Mouse (Mus musculus) hindbrain, embryonic 14.5 days (tissue): ENCODE measurements at regions not wholly inside any gene's neighbourhood (a gene's known extent, or its start where the extent isn't known, plus 50 kb on each side); places are given as distances from the start of the nearest gene placed in this dataset.

Experiments used
- ATAC-seq: fragments of 200-750 bp; cut with Nextera tagmentation; 2 replicates; pipeline ENCODE4 v1.8.0; 2017; ENCODE audit warnings: moderate number of reproducible peaks, mild to moderate bottlenecking, moderate TSS enrichment, moderate library complexity; ENCODE audit not compliant: low FRiP score
- DNase-seq: peaks from one replicate; pipeline ENCODE4 v3.0.0-alpha.2; 2015; ENCODE audit warnings: low spot score
- H3K27ac ChIP-seq: fragments of 300-500 bp; sonication (generic); 2 replicates; pipeline ENCODE4 v1.5.1; 2014; ENCODE audit warnings: mild to moderate bottlenecking, moderate library complexity
- H3K27me3 ChIP-seq: fragments of 300-500 bp; sonication (generic); 2 replicates; pipeline ENCODE4 v1.6.1; 2014; ENCODE audit warnings: mild to moderate bottlenecking, low read length, mixed read lengths; ENCODE audit not compliant: control insufficient read depth, insufficient read depth
- H3K36me3 ChIP-seq: fragments of 300-500 bp; sonication (generic); replicated peaks from 2 replicates; pipeline ENCODE4 v1.6.1; 2014; ENCODE audit not compliant: control insufficient read depth, insufficient read depth
- H3K4me1 ChIP-seq: fragments of 300-500 bp; sonication (generic); replicated peaks from 2 replicates; pipeline ENCODE4 v1.6.1; 2014; ENCODE audit warnings: antibody characterized with exemption, low read length, mixed read lengths; ENCODE audit not compliant: control insufficient read depth, insufficient read depth
- H3K4me2 ChIP-seq: fragments of 300-500 bp; sonication (generic); replicated peaks from 2 replicates; pipeline ENCODE4 v1.6.1; 2014; ENCODE audit warnings: mild to moderate bottlenecking, moderate library complexity
- H3K4me3 ChIP-seq: fragments of 300-500 bp; sonication (generic); replicated peaks from 2 replicates; pipeline ENCODE4 v1.5.1; 2014; ENCODE audit warnings: mild to moderate bottlenecking, low read length
- H3K9ac ChIP-seq: fragments of 300-500 bp; sonication (generic); 2 replicates; pipeline ENCODE4 v1.6.1; 2014
- H3K9me3 ChIP-seq: fragments of 300-500 bp; sonication (generic); 2 replicates; pipeline ENCODE4 v1.6.1; 2016; ENCODE audit warnings: low read length; ENCODE audit not compliant: control insufficient read depth
- WGBS: fragments of 180-500 bp; shearing (Covaris S2); extraction: QIAGEN DNeasy Blood & Tissue Kit; methylation state at CpG from one replicate; pipeline ENCODE4 v1.1.7; 2014; 5-methylcytosine and 5-hydroxymethylcytosine counted together

DNA sequence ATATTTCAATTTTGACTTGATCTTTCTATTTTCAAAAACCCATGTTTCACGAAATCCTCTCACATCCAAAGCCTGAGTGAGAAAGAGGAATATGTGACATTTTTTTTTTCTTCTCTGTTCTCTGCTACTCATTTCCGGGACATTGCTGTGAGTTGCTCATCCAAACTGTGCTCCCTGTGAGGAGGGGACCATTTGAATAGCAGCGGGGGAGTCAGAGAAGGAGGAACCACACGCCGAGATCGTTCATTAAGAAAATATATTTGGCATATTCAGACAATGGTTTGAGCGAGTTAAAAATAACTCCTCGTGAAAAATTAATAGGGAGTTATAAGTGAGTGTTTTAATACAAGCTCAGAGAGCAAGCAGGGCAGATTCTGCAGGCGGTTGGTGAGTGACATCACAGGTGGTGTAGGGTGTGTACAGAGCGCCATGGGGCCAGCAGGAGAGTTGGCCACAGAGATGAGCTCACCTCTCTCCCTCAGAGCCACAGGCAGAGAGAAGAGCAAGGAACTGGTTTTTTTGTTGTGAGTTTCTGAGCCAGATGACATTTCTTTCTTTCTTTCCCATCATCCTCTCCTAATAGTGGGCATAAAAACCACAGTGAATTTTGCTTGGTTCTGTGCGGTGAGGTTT, 54.4 kb upstream of the Calcoco1 start:
- WGBS: 39% methylated on average over 11 of the region's 11 CpGs
- H3K27ac ChIP-seq: peak overlapping the region; percentile 52
- DNase-seq (no peak), ATAC-seq (no peak)
- 0 out of 2 replicates have a peak, but pooled peaks cover 6% of the 10 kb centered on the region for H3K4me1 ChIP-seq
- H3K9me3 ChIP-seq: no peaks in the 10 kb centered on the region
- no peak overlapping the region for H3K9ac ChIP-seq
- no peak overlapping the region for H3K4me3 ChIP-seq
- H3K36me3 ChIP-seq: no peaks in the 10 kb centered on the region
- H3K27me3 ChIP-seq: no peaks in the 10 kb centered on the region
- H3K4me2 ChIP-seq: 0 out of 2 replicates have a peak overlapping the region, but pooled peaks have one; percentile 12

DNA sequence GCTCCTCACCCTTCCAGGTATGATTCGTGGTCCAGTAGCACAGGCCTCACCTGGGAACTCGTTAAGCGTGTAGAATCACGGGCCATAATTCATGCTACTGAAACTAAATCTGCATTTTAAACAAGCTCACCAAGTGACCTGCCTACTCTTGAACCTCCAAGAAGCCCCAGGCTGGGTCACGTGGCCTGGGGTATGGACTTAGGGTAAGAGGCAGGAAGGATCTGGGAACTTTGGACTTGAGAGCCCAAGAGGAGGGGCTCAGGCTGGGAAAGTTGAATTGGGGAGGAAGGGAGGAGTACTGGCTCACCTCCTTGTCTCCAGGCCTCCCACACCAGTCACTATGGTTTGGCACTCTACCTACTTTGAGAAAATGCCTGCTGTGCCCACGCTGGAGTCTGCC, 58.6 kb upstream of the Calcoco1 start:
- Histone ChIP-seq H3K9me3 (no peaks in the 10 kb centered on the region), H3K27me3 (no peaks in the 10 kb centered on the region), H3K27ac (no peak overlapping the region), H3K9ac (no peak overlapping the region), H3K4me1 (peaks cover 21% of the 10 kb centered on the region), H3K4me3 (no peak overlapping the region), H3K4me2 (no peak overlapping the region), H3K36me3 (no peaks in the 10 kb centered on the region)
- DNase-seq: no peak
- 78% methylated on average over 6 of the region's 6 CpGs for WGBS
- no peak for ATAC-seq

DNA sequence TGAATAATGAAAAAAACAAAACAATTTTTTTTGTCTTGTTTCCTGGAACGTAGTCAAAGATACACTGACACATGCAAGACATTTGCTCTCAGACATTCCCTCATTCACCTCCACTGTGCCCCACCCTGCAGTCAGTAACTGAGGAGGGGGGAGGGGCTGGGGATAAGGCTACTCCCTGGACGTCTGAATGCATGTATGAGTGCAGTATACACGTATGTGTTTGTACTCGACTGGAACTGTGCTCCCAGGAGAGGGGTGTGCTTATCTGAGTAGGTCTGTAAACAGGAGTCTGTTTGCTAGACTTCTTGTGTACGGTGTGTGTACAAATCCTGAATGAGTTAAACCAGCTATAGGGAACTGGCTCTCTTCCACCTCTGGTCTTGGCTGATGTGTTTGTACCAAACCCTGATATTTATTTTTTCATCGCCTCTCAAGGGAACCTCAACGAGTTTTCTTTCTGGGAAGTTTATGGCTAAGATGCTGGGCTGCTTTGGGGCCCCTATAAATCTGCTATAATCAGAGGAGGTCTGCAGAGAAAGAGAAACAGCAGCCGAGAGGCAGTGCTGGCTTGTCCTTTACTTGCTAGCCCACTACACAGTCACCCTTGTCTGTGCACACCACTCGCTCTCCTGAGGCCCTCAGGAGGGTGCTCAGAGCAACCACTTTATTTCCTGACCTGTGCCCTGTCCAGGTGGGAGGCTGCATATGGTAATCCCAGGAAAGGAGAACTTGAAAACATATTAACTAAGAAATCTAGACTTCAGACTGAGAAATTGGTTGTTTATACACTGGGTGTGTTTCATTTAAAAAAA, 61.2 kb upstream of the Calcoco1 start:
- Histone ChIP-seq H3K9ac (no peak overlapping the region), H3K4me3 (no peak overlapping the region), H3K27ac (no peak overlapping the region), H3K4me1 (peaks cover 19% of the 10 kb centered on the region), H3K9me3 (no peaks in the 10 kb centered on the region), H3K36me3 (no peaks in the 10 kb centered on the region), H3K4me2 (no peak overlapping the region), H3K27me3 (no peaks in the 10 kb centered on the region)
- no peak for ATAC-seq
- 58% methylated on average over 9 of the region's 9 CpGs for WGBS
- DNase-seq: no peak

DNA sequence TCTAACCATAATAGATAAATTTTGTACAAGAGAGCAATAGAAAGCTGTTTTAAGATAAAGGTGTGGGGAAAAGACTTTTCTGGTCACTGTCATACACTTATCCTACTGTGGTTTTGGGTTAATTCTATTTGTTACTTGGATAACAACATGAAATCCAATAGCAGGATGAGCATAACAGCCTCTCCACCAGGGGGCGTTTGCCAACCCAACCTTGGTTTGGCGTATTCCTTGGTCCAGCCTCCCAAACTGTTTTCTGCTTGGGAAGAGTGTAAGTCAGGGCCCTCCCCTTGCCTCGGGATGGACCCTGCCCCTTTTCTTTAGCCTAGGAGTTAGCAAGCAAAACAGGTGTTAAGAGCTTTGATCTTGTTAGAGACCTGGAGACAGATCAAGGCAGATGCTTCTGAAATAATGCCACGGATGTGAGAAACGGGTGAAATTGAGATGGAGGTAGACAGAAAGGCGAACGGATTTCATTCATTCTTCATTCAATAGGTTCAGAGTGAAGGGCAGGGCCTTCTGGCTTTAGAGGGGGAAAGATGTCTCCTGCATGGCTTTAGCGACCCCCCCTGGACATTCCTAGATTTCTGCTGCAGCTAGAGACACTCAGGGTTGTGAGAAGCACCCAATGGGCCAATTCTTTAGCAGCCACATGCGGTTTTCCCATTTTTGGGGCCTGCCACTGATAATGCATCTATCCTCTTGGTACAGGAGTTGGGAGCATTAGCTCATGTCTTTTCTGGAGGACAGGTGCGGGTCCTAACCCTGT, 63.3 kb upstream of the Calcoco1 start:
- peaks cover 38% of the 10 kb centered on the region for H3K4me1 ChIP-seq
- no peaks in the 10 kb centered on the region for H3K9me3 ChIP-seq
- DNase-seq: peak; percentile 52
- H3K27ac ChIP-seq: no peak overlapping the region
- no peak overlapping the region for H3K4me2 ChIP-seq
- H3K4me3 ChIP-seq: no peak overlapping the region
- WGBS: 39% methylated on average over 10 of the region's 10 CpGs
- no peak for ATAC-seq
- no peaks in the 10 kb centered on the region for H3K27me3 ChIP-seq
- no peak overlapping the region for H3K9ac ChIP-seq
- H3K36me3 ChIP-seq: no peaks in the 10 kb centered on the region

DNA sequence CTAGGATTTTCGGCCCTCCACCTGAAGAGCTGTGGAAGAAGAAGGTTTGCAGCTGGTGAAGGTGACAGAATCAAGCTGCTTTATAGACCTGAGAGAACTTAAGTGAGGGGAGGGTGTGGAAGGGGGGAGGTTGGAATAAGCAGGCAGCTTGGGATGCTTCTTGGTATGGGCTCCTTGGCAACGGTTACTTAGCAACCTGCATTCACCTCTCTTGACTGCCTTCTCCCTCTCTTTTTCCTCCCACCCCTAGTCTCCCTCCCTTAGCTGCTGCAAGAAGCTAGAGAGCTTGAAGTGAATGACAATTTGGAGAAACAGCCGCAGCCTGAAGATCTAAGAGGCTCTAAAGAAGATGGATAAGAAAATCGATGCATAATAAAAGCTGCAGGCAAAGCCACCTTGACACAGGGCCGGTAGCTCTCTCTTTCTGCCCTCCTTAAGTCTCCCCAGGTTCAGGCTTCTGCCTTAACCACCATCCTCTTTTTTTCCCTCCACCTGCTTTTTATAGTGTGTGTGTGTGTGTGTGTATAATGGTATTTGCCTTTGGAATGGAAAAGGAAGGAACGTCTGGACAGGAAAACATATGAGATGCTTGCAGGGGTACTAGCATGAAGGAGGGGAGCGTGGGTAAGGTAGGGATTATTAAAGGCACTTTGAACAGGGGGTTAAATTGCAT, 67.0 kb upstream of the Calcoco1 start:
- Histone ChIP-seq H3K36me3 (no peaks in the 10 kb centered on the region), H3K27ac (peak overlapping the region; percentile 95), H3K9me3 (no peaks in the 10 kb centered on the region), H3K9ac (peak overlapping the region; percentile 54), H3K4me1 (peaks cover 44% of the 10 kb centered on the region), H3K4me3 (peak overlapping the region; percentile 3; the same call in 1 of the 2 replicates), H3K27me3 (no peaks in the 10 kb centered on the region), H3K4me2 (peak overlapping the region; percentile 42)
- WGBS: 16% methylated on average over 7 of the region's 7 CpGs
- DNase-seq (peak; percentile 85), ATAC-seq (peak; percentile 97)

DNA sequence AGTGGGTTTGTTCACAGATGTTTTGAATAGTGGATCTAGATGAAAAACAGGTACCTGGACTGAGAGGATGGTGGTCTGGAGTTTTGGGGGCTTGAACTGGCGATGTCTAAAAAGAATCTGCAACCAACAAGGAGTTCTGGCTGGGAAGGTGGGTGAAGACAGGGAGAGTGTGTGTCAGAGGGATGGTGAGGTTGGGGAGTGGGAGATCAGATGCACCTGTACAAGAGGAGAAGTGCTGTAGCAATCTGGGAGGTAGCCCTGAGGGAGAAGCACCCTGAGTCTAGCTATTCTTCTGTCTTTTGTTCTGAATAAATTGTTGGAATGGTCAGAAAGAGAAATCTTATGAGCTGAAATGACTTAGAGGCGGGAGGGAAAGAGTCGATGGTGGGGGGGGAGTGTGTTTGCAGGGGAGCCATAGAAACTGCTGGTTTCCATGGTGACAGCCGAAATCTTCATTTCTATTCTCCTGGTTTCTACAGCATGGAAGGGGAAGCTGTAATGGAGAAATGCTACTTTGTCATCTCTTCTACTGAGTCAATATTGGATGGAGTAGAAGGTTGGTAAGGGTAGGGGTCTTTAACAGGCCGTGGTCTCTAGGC, 75.1 kb upstream of the Calcoco1 start:
- Histone ChIP-seq H3K9ac (0 out of 2 replicates have a peak overlapping the region, but pooled peaks have one; percentile 36), H3K4me2 (peak overlapping the region; percentile 42), H3K27ac (peak overlapping the region; percentile 80), H3K4me1 (peaks cover 18% of the 10 kb centered on the region), H3K4me3 (no peak overlapping the region), H3K36me3 (no peaks in the 10 kb centered on the region), H3K27me3 (no peaks in the 10 kb centered on the region), H3K9me3 (no peaks in the 10 kb centered on the region)
- DNase-seq (peak; percentile 74), ATAC-seq (peak; percentile 40; the same call in 1 of the 2 replicates)
- 41% methylated on average over 5 of the region's 5 CpGs for WGBS

DNA sequence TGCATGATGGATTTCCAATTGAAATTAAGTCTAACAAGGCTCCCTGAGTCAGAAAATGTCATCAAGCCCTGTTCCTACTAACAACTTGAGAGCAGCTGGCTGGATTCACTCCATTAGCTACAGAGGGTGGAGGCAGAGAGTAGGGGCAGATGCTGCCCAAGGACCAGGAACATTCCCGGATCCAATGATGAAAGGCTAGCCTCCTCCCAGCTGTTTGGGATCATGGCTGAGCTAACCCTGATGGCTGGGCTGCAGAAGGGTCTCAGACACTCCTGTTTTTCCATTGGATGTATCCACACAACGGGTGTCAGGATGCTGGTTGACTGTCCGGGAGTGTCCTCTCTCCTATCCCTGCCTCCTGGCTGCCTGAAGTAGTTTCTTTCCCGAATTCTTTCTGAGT, 78.1 kb upstream of the Calcoco1 start:
- ATAC-seq (no peak), DNase-seq (no peak)
- no peak overlapping the region for H3K27ac ChIP-seq
- H3K9me3 ChIP-seq: no peaks in the 10 kb centered on the region
- WGBS: 70% methylated on average over 4 of the region's 4 CpGs
- peaks cover 18% of the 10 kb centered on the region for H3K4me1 ChIP-seq
- no peaks in the 10 kb centered on the region for H3K27me3 ChIP-seq
- no peaks in the 10 kb centered on the region for H3K36me3 ChIP-seq
- no peak overlapping the region for H3K4me3 ChIP-seq
- no peak overlapping the region for H3K9ac ChIP-seq
- no peak overlapping the region for H3K4me2 ChIP-seq

DNA sequence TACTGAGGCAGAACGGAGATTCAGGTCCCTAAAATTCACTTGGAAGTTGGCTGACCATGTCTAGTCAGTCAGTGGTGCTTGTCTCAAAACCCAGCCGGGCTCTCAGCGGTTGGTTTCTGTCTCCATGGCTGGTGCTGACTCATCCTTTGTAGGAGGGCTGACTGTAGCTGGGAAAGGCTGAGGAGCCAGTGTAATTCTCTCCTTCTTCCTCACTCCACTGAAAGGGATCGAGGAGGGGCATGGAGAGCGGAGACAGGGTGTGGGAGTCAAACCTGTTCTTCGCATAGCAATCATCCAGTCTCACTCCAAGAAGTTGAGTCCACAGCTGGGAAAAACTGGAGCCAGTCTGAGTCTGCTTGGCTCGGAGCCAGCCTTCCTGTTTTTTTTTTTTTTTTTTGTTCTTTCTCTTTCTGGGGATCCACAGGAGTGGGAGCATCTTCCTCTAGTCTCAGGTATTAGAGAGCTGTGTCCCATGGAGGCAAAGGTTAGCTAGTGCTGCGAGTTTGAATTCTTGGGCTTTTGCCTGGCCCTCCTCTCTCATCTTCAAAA, 80.4 kb upstream of the Calcoco1 start:
- H3K36me3 ChIP-seq: no peaks in the 10 kb centered on the region
- no peaks in the 10 kb centered on the region for H3K9me3 ChIP-seq
- no peaks in the 10 kb centered on the region for H3K27me3 ChIP-seq
- peaks cover 11% of the 10 kb centered on the region; the same call in 1 of the 2 replicates for H3K4me1 ChIP-seq
- no peak for DNase-seq
- ATAC-seq: no peak
- no peak overlapping the region for H3K4me2 ChIP-seq
- no peak overlapping the region for H3K27ac ChIP-seq
- WGBS: 60% methylated on average over 8 of the region's 8 CpGs
- H3K9ac ChIP-seq: no peak overlapping the region
- no peak overlapping the region for H3K4me3 ChIP-seq
